Mouse (Mus musculus) heart, postnatal 36 days (tissue): ENCODE data around the gene Dnajc24. TPM values are rescaled to one million over a fixed set of nuclear protein-coding genes. Genes with fewer than 3 reads are reported as not detected.

Experiments used
- DNase-seq, 2 experiments: peaks; one replicate each; pipeline ENCODE4 v3.0.0; 2021 to 2022
- intact Hi-C: fragments of 180-260 bp; cut with DNase I; formaldehyde crosslinking; loops from one replicate; pipeline ENCODE4 v1.15.1; 2025
- total RNA-seq, 2 experiments: library from RNA; stranded (reverse); gene quantifications; 2 replicates each; pipeline ENCODE4 v1.2.3; 2021

Gene Dnajc24
- total RNA-seq, result 10 to 100 TPM; 10.9 to 15.2 TPM

GRCm38 (mm10) chr2:106002835-106003739 is at the start of gene Dnajc24:
Gene Dnajc24 (minus strand): TSS chr2:106003549.
- intact Hi-C loops, result loop anchor here (2.0 to 5.0 kb wide), 2 partner anchors 98 to 331 kb away; partner anchors contain the start of genes Elp4 and Immp1l
- peak; percentile 86 to 89 for DNase-seq

- intact Hi-C loops, result no loop called here
Measured at GRCm38 (mm10) chr2:106046686-106047085, 43.3 kb upstream of the Dnajc24 start.

GRCm38 (mm10) chr2:106042495-106042894 is 39.1 kb upstream of the Dnajc24 start:
- intact Hi-C loops, result no loop called here
- no peak for DNase-seq

More at GRCm38 (mm10) chr2:106046686-106047085, 43.3 kb upstream of the Dnajc24 start:
- DNase-seq, result no peak

- intact Hi-C loops, result no loop called here
- no peak for DNase-seq
Measured at GRCm38 (mm10) chr2:106041961-106042360, 38.6 kb upstream of the Dnajc24 start.

- DNase-seq, result no peak
- intact Hi-C loops, result no loop called here
Measured at GRCm38 (mm10) chr2:106038286-106038685, 34.9 kb upstream of the Dnajc24 start.

- DNase-seq, result no peak
- intact Hi-C loops, result no loop called here
Measured at GRCm38 (mm10) chr2:106024895-106025294, 21.5 kb upstream of the Dnajc24 start.

- DNase-seq, result no peak
- intact Hi-C loops, result no loop called here
Measured at GRCm38 (mm10) chr2:106008415-106008814, 5.1 kb upstream of the Dnajc24 start.

GRCm38 (mm10) chr2:105987999-105988398 is 15.3 kb downstream of the Dnajc24 start:
- intact Hi-C loops, result loop anchor here (2.0 kb wide), 1 partner anchor 371 kb away; no protein-coding TSS in a partner anchor
- no peak for DNase-seq

GRCm38 (mm10) chr2:105987131-105987530 is 16.2 kb downstream of the Dnajc24 start:
- intact Hi-C loops, result loop anchor here (2.0 kb wide), 1 partner anchor 370 kb away; no protein-coding TSS in a partner anchor
- DNase-seq, result no peak

GRCm38 (mm10) chr2:105985206-105985605 is 18.1 kb downstream of the Dnajc24 start:
- intact Hi-C loops, result no loop called here
- no peak for DNase-seq

GRCm38 (mm10) chr2:105978065-105978464 is 25.3 kb downstream of the Dnajc24 start:
- intact Hi-C loops, result no loop called here
- DNase-seq, result no peak

GRCm38 (mm10) chr2:105973941-105974340 is 29.4 kb downstream of the Dnajc24 start:
- intact Hi-C loops, result no loop called here
- no peak for DNase-seq

- no peak for DNase-seq
- intact Hi-C loops, result no loop called here
Measured at GRCm38 (mm10) chr2:105963447-105963846, 39.9 kb downstream of the Dnajc24 start.

- intact Hi-C loops, result no loop called here
- DNase-seq, result no peak
Measured at GRCm38 (mm10) chr2:105953862-105954261, 49.5 kb downstream of the Dnajc24 start.

GRCm38 (mm10) chr2:105951350-105951940 is 51.9 kb downstream of the Dnajc24 start:
- DNase-seq, result no peak
- intact Hi-C loops, result no loop called here

- intact Hi-C loops, result no loop called here
Measured at GRCm38 (mm10) chr2:105950131-105950530, 53.2 kb downstream of the Dnajc24 start.

GRCm38 (mm10) chr2:105917623-105918346 is 85.6 kb downstream of the Dnajc24 start:
- DNase-seq, result no peak
- intact Hi-C loops, result no loop called here

More at GRCm38 (mm10) chr2:105950131-105950530, 53.2 kb downstream of the Dnajc24 start:
- no peak for DNase-seq
